Mouse (Mus musculus) monocyte, adult 5-6 weeks (primary cell): ENCODE measurements around the gene Commd6. TPM values are rescaled to one million over a fixed set of nuclear protein-coding genes. Genes with fewer than 3 reads are reported as not detected.
A peak's percentile ranks its signal among the peaks of the same experiment; 100 is the strongest.
"Not testable (repeated sequence)": the region's sequence is repeated elsewhere in the genome, so short reads cannot be mapped to it uniquely, and the experiment has no call there.

Experiments
- ATAC-seq: fragments of 153-309, 156-312 bp; replicated peaks from 2 replicates; pipeline ENCODE4 v1.8.0; 2017; ENCODE audit warnings: mild to moderate bottlenecking; ENCODE audit not compliant: low TSS enrichment, insufficient number of reproducible peaks, severe bottlenecking, poor library complexity, low FRiP score
- total RNA-seq: library from RNA; stranded (forward); fragments of 200-1000, 200-491, 200-594 nt; gene quantifications from 3 replicates; pipeline ENCODE4 v1.2.3, GENCODE M21; 2017

The Commd6 gene
- total RNA-seq, 1 experiment from 2014 or later: 32.2 TPM

DNA sequence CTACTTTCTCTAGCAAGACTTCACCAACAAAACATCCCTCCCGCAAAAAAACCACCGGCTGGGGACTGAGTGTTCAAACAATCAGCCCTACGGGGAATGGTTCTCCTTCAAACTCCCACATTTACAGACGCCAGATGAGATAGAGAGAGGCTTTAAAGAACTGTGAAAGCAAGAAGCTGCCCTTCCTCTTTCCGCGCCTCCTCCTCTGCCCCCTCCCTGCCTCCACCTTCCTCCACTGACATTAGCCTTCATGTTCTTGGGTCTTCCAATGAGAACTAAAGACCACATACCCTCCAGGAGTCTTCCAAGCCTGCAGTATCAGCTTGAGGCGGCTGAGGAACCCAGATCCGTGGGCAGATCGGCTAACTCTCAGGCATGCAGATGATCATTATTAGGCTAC lies 24.3 kb downstream of the Commd6 start:
- ATAC-seq: no peak

DNA sequence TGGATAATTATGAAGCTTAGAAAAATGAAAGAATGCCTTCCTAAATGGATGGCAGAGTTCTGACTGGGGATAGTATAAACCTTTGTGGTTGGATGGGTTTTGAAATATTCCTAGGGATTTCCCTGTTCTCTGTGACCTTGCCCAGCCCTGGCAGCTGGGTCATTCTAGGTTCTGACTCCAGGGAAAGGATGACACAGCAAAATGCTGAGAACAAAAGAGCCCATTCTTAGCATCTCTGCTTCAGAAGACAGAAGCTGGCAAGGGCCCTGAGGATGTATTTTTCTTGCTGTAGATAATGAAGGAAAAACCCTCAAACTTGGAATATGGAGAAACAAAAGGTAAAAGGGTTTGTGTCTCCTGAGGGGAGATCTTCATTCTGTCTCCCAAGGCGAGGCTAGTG lies 27.3 kb downstream of the Commd6 start:
- no peak for ATAC-seq

DNA sequence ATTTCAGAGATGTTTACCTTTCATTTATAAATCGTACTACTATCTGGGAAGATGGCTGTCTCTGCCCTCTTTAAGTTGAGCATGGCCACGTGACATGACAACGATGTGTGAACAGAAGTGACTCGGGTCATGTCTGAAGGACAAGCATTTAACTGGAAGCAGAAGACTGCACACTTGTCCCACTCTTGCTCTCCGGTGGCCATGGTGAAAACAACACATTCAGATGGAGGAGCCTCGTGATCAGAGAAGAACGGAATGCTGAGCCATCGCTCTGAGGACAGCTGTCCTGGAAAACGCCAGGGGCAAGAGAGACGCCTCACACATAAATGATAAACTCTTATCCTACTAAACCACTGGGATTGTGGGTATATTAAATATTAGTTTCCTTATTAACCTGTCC lies 29.8 kb downstream of the Commd6 start:
- no peak for ATAC-seq

DNA sequence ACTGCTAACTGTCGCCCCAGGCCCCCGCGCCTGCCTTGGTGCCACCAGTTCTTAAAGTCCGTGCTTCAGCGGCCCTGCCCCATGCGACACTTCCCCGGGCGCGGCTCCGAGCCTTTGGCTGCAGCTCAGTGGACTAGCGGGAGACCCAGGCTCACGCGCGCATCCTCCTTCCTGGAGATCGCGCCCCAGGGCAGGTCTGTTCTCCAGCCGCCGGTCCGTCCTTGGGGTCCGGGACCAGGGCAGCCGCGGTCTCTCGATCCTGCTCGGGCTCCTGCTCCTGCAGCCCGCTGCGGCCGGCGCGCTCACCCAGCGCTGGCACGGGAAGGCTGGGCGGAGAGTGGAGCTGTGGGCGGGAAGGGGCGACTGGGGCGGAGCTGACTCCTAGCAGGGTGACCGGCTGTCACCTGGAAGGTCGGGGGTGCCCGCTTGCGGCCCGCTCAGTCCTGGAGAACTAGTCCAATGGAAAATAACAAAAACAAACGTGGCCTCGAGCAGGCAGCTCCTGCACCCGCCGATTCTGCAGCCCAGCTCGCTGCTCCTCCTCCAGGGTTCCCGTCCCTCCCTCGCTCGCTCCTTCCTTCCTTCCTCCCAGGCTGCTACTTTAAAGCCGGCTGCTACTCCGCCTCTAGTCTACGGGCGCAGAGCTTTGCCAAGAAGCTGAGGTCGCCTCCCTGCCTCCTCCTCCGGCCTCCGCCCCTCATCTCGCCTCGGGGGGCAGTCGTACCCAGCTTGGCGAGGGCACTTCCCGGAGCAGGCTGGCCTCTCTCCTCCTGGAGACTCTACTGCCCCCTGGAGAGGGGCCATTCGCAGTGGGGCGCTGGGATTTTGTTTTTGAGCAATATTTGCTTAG lies 31.7 kb downstream of the Commd6 start, which contains the start of gene Tbc1d4:
Gene Tbc1d4, minus strand, starts transcription at position 673 of the 850 bp plus-strand sequence.
- ATAC-seq: peak; percentile 58

DNA sequence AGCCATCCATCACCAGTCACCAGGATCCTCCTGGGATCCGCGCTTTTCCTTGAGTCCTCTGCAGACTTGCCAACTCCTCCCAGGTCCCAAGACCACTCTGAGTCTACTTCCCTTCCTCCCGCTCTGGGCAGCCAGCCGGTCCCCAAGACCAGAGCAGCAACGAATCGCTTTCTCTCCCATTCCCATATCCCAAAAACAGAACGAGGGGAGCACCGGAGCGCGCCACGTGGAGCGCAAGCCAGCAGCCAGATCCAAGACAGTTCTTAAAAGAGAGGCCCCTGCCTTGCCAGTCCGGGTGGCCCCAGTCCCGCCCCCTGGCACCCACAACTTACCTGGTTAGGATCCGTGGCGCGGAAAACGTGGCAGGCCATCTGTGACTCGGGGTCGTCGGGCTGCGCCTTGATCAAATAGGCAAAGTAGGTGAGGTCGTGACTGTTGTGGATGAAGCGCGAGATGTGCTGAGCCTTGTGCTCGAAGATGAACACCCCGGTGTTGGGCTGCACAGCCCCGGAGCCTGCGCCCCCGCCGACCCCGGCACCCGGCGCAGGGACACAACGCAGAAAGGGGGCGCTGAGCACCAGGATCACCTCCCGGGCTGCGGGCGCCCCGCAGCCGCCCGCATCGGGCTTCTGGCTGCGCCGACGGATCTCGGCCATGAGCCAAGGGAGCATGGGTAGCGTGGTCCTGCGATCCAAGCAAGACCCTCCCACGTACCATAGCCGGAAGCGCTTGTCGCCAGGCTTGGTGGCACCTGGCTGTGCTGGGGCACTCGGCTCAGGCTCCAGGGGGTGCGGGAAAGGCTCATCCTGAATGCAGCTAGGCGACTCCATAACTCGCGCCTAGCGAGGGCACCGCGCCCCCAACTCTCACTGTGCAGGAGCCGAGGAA lies 32.6 kb downstream of the Commd6 start:
- ATAC-seq: no peak; the same call in 1 of the 2 replicates

DNA sequence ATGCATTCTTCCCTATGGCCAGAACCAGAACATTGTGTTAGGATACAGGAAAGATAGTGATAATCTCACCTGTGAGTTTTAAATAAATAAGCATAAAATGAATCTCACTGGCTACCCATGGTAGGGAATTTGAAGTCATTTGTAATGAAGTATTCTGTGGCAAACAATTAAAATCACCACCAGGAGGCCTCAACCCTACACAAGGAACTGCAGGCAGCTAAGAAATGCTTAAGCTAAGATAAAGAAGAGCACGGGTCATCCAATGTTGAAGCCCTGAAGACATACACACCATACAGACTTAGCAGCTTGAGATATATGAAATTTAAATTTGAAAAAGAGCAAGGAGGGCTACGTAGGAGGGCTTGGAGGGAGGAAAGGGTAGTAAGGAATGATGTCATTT lies 34.6 kb downstream of the Commd6 start:
- ATAC-seq: no peak

DNA sequence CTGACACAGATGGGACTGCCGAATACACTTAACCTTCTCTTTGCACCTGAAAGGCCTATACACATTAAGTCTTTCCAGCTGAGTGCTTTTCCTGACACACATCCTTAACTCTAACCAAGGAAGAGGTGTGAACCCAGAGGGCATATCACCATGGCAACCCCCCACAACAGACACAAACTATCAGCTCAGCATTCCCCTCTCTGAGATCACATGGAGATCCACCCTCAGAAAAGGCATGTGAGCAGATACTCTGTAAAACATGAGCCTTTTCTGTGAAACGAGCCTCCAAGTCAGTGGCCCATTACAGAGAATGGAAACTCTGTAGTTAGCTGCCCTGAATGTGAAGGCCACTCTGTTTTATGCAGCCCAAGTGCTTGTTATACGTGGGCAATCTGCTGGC lies 37.6 kb downstream of the Commd6 start:
- ATAC-seq: no peak

DNA sequence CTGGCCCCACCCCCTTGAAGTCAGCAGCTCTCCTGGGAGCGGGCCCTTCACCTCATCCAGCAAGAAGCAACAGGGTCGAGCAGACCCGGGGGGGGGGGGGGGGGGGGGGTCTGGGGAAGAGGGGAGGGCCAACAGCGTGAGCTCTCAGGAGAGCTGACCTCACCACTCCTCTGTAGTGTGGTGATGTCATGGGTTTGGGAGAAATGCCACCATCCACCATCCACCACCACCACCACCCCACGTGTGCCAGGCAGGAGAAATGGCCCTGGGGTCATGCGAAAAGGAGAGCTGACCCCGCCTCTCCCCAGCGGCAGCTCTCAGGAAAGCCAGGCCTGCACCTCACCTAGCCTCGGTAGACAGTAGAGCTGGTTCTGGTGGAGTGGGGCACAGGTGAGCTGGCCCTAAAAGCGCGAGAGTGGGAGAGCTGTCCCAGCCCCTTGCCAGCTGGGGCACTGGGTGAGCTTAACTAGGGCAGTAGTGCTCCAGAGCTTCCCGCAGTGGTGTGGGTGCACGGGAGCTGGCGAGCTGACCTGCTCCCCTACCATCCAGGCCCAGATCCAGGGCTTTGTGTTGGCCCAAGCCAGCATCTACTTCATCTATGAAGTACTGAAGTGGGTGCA lies 43.3 kb downstream of the Commd6 start:
- no peak for ATAC-seq

DNA sequence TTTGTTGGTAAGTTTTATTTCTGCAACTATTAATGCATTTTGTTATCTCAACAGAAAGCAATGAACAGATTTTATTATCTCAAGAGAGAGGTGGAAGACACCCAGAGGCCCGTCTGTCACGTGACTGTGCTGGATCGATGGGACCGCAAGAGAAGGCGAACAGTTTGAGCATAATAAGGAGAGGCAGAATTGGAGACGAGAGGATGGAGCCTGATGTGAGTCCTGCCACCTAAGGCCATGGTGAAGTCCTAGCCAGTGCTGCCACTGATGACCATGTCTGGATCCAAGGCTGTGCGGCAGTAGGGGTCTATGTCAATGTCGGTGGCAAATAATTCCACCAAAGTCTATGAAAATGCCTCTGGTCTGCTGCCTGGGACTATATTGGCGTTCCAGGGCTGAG lies 43.8 kb downstream of the Commd6 start:
- no peak for ATAC-seq

DNA sequence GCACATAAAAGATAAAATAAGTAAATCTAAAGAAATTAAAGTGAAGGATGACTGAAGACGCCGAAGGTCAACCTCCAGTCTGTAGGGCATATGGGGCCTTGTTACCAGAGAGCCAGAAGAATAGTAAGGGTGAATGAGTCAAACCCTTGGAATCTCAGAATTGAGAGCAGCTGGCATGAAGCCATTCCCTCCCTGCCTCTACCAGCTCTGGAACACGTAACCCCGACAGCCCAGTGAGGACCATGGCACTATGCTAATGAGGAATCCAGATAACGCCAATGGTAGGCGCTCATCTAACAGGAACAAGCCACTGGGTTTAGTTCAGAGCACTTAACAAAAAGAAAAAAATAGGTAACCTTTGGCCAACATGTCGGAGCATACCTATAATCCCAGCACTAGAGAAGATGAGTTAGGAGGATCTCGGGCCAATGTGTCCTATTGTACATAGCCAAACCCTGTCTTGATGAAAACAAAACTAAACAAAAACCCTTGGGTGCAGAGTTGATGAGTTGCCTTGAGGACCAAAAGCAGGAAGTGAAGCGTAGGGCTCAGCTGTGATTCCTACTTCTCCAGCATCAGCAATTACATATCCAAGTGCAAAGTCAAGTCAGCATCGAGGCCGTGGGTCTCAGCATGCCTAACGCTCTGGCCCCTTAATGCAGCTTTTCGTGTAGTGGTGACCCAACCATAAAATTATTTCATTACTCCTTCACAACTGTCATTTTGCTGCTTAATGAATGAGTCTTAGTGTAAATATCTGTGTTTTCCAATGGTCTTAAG lies 45.0 kb downstream of the Commd6 start:
- no peak for ATAC-seq

DNA sequence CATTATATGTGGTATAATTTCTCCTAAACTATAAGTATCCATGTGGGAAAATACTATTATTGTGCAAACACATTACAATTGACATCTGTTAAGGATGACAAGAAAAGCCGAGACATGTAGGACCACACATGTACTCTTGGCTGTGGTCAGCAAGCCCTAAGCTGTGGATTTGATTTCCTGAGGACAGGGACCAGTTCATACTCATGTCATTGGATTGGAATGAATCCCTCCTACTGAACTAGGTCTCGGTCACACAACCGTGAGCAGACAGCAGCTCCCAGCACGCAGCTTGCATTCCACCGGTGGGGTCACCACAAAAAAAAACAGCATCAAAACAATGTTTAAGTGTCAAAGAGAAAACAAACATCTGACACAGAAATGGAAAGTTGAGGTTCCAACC lies 46.5 kb downstream of the Commd6 start:
- ATAC-seq: no peak

DNA sequence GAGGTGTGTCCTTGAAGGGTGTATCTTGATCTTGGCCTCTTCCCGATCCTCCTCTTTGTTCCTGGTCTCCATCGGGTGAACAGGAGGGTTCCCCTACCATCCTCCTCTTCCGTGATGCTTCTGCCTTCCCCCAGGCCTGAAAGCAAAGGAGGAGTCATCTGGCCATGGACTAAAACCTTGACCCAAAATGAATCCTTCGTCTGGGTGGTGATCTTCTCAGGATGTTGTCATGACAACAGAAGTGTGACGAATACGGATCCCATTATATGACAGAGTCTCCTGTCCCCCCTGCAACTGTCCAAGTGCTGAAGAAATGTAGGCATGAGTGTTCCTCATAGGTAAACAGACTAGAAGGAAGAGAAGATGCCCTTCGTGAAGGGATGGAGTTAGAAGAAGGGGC lies 47.1 kb downstream of the Commd6 start:
- no peak for ATAC-seq

DNA sequence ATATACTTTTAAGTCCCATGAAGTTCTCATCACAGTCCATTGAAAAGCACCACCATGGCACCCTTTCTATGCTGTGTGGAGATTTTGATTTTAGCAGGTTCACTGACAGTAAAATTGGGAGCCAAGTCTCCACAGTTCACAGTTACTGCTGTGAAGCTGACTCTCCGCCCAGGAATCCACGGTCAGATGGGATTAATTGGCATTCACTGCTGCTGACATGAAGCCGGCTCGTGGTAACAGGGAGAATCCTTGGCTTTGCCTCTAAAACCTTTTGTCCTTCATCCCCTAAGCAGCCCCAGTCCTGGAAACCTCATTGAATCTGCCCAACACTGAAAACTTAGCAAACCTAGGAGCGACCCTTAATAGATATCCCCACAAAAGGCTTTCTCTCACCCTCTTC lies 49.4 kb downstream of the Commd6 start:
- no peak for ATAC-seq

DNA sequence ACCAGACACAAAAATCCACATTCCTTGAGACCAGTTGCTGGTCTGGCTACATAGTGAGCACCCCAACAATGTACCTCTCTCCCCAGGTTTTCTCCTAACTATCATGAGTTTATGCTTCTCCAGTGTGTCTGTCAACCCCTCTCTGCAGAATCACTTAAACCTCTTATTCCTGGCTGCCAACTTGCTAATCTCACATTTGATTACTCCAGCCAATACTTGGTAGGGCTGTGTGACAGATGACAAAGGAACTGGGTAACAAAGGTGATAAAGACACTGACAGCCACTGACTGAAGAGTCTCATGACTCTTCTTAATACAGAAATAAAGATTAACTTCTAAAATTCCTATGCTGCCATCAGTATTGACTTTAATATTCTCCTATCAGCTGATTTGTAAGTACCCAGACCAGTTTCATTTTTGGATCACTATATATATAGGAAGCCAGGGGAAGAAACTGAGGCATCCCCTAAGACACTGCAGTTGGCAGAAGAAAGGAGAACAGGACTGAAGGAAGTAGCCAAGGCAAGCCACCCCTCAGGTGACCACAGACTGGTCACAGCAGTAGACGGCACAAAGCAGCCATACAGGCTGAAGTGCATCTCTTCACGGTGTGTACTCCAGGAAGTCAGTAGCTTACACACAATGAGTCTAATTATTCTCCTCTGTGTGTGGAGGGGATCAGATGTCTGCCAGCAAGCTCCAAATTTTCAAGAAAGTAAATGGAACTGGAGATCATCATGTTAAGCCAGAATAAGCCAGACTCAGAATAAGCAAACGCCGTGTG lies 52.1 kb downstream of the Commd6 start:
- not testable (repeated sequence) for ATAC-seq

DNA sequence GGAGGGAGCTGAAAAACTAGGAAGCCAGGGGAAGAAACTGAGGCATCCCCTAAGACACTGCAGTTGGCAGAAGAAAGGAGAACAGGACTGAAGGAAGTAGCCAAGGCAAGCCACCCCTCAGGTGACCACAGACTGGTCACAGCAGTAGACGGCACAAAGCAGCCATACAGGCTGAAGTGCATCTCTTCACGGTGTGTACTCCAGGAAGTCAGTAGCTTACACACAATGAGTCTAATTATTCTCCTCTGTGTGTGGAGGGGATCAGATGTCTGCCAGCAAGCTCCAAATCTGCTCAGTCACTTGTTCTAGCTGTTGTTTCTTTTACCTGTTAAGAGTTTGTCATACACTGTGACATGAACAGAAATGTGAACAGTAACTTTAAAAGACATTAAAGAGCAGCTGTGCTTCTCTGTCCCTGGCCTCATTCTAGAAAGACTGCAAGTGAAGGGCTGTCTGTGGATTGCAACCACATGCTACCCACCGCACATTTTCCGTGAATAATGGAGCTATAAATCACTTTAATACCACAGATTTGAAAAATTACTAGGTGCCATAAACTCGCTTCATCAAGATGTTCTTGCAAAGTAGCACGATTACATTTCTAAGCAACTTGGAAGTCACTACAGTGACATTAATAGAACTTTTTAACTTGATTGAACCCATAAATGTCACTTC lies 53.0 kb downstream of the Commd6 start:
- ATAC-seq: not testable (repeated sequence)

DNA sequence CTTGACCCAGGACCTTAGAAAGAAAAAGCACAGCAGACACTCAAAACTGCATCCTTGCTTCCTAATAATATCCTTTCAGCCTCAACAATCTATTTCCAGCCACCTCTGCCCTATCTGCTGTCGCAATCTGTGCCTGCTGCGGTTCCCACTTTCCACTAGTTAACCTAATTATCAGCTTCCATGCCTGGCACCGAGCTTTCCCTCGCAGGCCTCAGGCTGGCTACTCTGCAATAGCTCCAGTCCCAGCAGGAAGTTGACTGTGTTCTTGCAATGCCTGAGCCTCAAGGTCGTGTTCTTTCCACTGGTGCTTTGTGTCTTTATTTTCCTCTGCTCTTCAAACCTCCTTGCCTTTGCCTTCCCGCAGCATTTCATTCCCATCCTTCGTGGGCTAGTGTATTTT lies 54.4 kb downstream of the Commd6 start:
- ATAC-seq: no peak
